Mouse (Mus musculus): Measurements from ENCODE around the gene Ap1m1.

DNA sequence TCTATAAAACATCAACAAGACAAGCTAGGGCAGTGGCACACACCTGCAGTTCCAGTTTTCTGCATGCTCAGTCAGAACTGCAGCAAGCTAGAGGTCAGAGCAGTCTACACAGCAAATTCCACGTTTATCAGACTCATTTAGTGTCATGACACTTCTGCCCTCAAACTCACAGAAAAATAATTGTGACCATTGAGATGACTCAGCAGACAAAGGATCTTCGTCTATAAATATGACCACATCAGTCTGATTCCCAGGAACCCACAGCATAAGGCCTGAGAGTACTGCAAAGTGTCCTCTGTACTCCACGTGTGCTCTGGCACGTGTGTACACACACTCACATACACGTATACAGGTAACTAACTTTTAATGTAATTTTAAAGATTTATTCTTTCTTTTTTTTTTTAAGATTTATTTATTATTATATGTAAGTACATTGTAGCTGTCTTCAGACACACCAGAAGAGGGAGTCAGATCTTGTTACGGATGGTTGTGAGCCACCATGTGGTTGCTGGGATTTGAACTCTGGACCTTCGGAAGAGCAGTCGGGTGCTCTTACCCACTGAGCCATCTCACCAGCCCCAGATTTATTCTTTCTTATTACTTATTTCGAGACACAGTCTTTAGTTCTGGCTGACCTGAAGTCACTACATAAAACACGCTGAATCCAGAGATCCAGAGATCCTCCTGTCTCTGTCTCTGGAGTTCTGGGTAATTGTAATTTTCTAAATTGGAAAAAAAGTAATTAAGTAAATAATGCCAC is 20.9 kb upstream of the Ap1m1 start:
- no peak for TF ChIP-seq CTCF (IDR thresholded peaks at IDR 0.05; ENCODE audit: low read depth, low read length)
- TF ChIP-seq POLR2A (IDR thresholded peaks at IDR 0.05; ENCODE audit: extremely low read depth, insufficient read depth, low read length): no peak

Data from liver, adult 2 months (tissue).